Mouse (Mus musculus): ENCODE measurements around the gene Gba2.

- TF ChIP-seq CTCF (IDR thresholded peaks at IDR 0.05; ENCODE audit: borderline replicate concordance, control insufficient read depth, extremely low read depth, insufficient read depth, low read length, poor library complexity) (no peak), POLR2A (IDR thresholded peaks at IDR 0.05; ENCODE audit: control insufficient read depth, extremely low read depth, insufficient read depth, low read length, poor library complexity) (no peak)
Observed at GRCm38 (mm10) chr4:43546375-43547047, 32.2 kb downstream of the Gba2 start.

Measured in thymus, adult 2 months (tissue).